Mouse (Mus musculus): ENCODE results near the gene Tuba1c. TPM values are rescaled to one million over a fixed set of nuclear protein-coding genes. Genes with fewer than 3 reads are reported as not detected.
A peak's percentile ranks its signal among the peaks of the same experiment; 100 is the strongest.

Tuba1c gene
- total and polyA plus RNA-seq, 2 experiments from 2014 or later = 97.1 to 309 TPM

- Histone ChIP-seq H3K27me3 (ENCODE audit: control insufficient read depth, insufficient read depth, low read length) (no peaks in the 10 kb centered on the region), H3K4me1 (ENCODE audit: control insufficient read depth, insufficient read depth) (no peaks in the 10 kb centered on the region), H3K4me2 (ENCODE audit: low read depth, low read length) (peak overlapping the region; percentile 31), H3K9me3 (replicated peaks; ENCODE audit: control insufficient read depth, low read length) (no peaks in the 10 kb centered on the region), H3K27ac (ENCODE audit: low read depth) (no peak overlapping the region), H3K36me3 (replicated peaks; ENCODE audit: control insufficient read depth, insufficient read depth, low read length) (no peaks in the 10 kb centered on the region), H3K4me3 (ENCODE audit: low read depth, low read length) (no peak overlapping the region; the same call in 1 of the 2 replicates), H3K9ac (replicated peaks; ENCODE audit: low read depth, low read length) (no peak overlapping the region)
- TF ChIP-seq EP300 (IDR thresholded peaks at IDR 0.05; ENCODE audit: low read depth) = no peak
- TF ChIP-seq CTCF (IDR thresholded peaks at IDR 0.05; ENCODE audit: low read depth) = no peak
- WGBS = 47% methylated on average over 8 of the region's 8 CpGs
- DNase-seq (ENCODE audit: low spot score) = no peak
- ATAC-seq (ENCODE audit: insufficient read depth, low read depth) = no peak
These were observed 10.3 kb upstream of the Tuba1c start for GRCm38 (mm10) chr15:99019436-99019835.

- no peak for ATAC-seq (ENCODE audit: insufficient read depth, low read depth)
- 89% methylated on average over 4 of the region's 4 CpGs for WGBS
- TF ChIP-seq CTCF (IDR thresholded peaks at IDR 0.05; ENCODE audit: low read depth) = no peak
- no peak for TF ChIP-seq EP300 (IDR thresholded peaks at IDR 0.05; ENCODE audit: low read depth)
These were observed 9.5 kb upstream of the Tuba1c start for GRCm38 (mm10) chr15:99020171-99020570.

GRCm38 (mm10) chr15:99021255-99021654 lies 8.4 kb upstream of the Tuba1c start:
- no peak overlapping the region for H3K9ac ChIP-seq (replicated peaks; ENCODE audit: low read depth, low read length)
- H3K36me3 ChIP-seq (replicated peaks; ENCODE audit: control insufficient read depth, insufficient read depth, low read length) = no peaks in the 10 kb centered on the region
- no peak overlapping the region for H3K4me2 ChIP-seq (ENCODE audit: low read depth, low read length)
- H3K27me3 ChIP-seq (ENCODE audit: control insufficient read depth, insufficient read depth, low read length) = no peaks in the 10 kb centered on the region
- TF ChIP-seq CTCF (IDR thresholded peaks at IDR 0.05; ENCODE audit: low read depth) (no peak), EP300 (IDR thresholded peaks at IDR 0.05; ENCODE audit: low read depth) (no peak)
- H3K4me3 ChIP-seq (ENCODE audit: low read depth, low read length) = no peak overlapping the region
- 94% methylated on average over 7 of the region's 7 CpGs for WGBS
- no peak overlapping the region for H3K27ac ChIP-seq (ENCODE audit: low read depth)
- DNase-seq (ENCODE audit: low spot score) (no peak), ATAC-seq (ENCODE audit: insufficient read depth, low read depth) (no peak)
- H3K4me1 ChIP-seq (ENCODE audit: control insufficient read depth, insufficient read depth) = no peaks in the 10 kb centered on the region
- no peaks in the 10 kb centered on the region for H3K9me3 ChIP-seq (replicated peaks; ENCODE audit: control insufficient read depth, low read length)

More at GRCm38 (mm10) chr15:99020171-99020570, 9.5 kb upstream of the Tuba1c start:
- Histone ChIP-seq H3K9me3 (replicated peaks; ENCODE audit: control insufficient read depth, low read length) (no peaks in the 10 kb centered on the region), H3K9ac (replicated peaks; ENCODE audit: low read depth, low read length) (no peak overlapping the region), H3K4me2 (ENCODE audit: low read depth, low read length) (no peak overlapping the region), H3K4me3 (ENCODE audit: low read depth, low read length) (no peak overlapping the region), H3K27ac (ENCODE audit: low read depth) (no peak overlapping the region), H3K4me1 (ENCODE audit: control insufficient read depth, insufficient read depth) (no peaks in the 10 kb centered on the region), H3K27me3 (ENCODE audit: control insufficient read depth, insufficient read depth, low read length) (no peaks in the 10 kb centered on the region), H3K36me3 (replicated peaks; ENCODE audit: control insufficient read depth, insufficient read depth, low read length) (no peaks in the 10 kb centered on the region)
- DNase-seq (ENCODE audit: low spot score) = no peak

DNA sequence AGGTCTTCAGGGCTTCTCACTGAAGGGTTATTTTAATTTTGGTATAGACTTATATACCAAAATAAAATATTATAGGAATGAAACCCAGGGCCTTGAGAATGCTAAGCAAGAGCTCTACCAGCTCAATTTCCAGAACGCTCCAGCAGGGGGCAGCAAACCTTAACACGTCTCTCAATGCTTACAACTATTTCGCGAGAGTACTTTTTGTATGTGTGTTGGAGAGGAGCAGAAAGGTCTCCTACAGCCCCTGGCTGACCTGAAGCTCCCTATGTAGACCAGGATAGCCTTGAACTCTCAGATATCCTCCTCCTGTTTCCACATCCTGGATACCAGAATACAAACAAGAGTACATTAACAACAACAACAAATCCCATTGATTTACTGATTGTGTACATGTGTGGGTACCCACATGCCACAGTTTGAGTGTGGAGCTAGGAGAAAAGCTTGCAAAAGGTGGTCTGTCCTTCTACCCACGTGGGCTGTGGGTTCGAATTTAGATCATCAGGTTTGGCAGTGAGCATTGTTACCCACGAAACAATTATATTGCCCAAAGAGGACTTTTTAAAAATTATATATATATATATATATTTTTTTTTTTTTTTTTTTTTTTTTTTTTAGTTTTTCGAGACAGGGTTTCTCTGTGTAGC lies 4.9 kb upstream of the Tuba1c start:
- no peak for ATAC-seq (ENCODE audit: insufficient read depth, low read depth)
- H3K9ac ChIP-seq (replicated peaks; ENCODE audit: low read depth, low read length) = no peak overlapping the region
- TF ChIP-seq CTCF (IDR thresholded peaks at IDR 0.05; ENCODE audit: low read depth) = peak; percentile 70
- no peak for TF ChIP-seq EP300 (IDR thresholded peaks at IDR 0.05; ENCODE audit: low read depth)
- H3K27me3 ChIP-seq (ENCODE audit: control insufficient read depth, insufficient read depth, low read length) = no peaks in the 10 kb centered on the region
- 0 out of 2 replicates have a peak, but pooled peaks cover 6% of the 10 kb centered on the region for H3K4me1 ChIP-seq (ENCODE audit: control insufficient read depth, insufficient read depth)
- H3K27ac ChIP-seq (ENCODE audit: low read depth) = no peak overlapping the region
- no peak overlapping the region for H3K4me2 ChIP-seq (ENCODE audit: low read depth, low read length)
- no peaks in the 10 kb centered on the region for H3K36me3 ChIP-seq (replicated peaks; ENCODE audit: control insufficient read depth, insufficient read depth, low read length)
- H3K9me3 ChIP-seq (replicated peaks; ENCODE audit: control insufficient read depth, low read length) = no peaks in the 10 kb centered on the region
- DNase-seq (ENCODE audit: low spot score) = peak; percentile 54
- no peak overlapping the region for H3K4me3 ChIP-seq (ENCODE audit: low read depth, low read length)
- WGBS = 20% methylated on average over 7 of the region's 8 CpGs

- H3K36me3 ChIP-seq (replicated peaks; ENCODE audit: control insufficient read depth, insufficient read depth, low read length) = no peaks in the 10 kb centered on the region
- H3K27me3 ChIP-seq (ENCODE audit: control insufficient read depth, insufficient read depth, low read length) = no peaks in the 10 kb centered on the region
- H3K9me3 ChIP-seq (replicated peaks; ENCODE audit: control insufficient read depth, low read length) = no peaks in the 10 kb centered on the region
- H3K9ac ChIP-seq (replicated peaks; ENCODE audit: low read depth, low read length) = no peak overlapping the region
- WGBS = 65% methylated on average over 13 of the region's 13 CpGs
- no peak overlapping the region for H3K4me2 ChIP-seq (ENCODE audit: low read depth, low read length)
- DNase-seq (ENCODE audit: low spot score) = no peak
- H3K4me1 ChIP-seq (ENCODE audit: control insufficient read depth, insufficient read depth) = 0 out of 2 replicates have a peak, but pooled peaks cover 6% of the 10 kb centered on the region
- TF ChIP-seq EP300 (IDR thresholded peaks at IDR 0.05; ENCODE audit: low read depth) (no peak), CTCF (IDR thresholded peaks at IDR 0.05; ENCODE audit: low read depth) (no peak)
- no peak for ATAC-seq (ENCODE audit: insufficient read depth, low read depth)
- H3K27ac ChIP-seq (ENCODE audit: low read depth) = no peak overlapping the region
- H3K4me3 ChIP-seq (ENCODE audit: low read depth, low read length) = no peak overlapping the region
These were observed 4.3 kb upstream of the Tuba1c start for GRCm38 (mm10) chr15:99025414-99025813.

- no peak overlapping the region for H3K4me3 ChIP-seq (ENCODE audit: low read depth, low read length)
- H3K9me3 ChIP-seq (replicated peaks; ENCODE audit: control insufficient read depth, low read length) = no peaks in the 10 kb centered on the region
- H3K9ac ChIP-seq (replicated peaks; ENCODE audit: low read depth, low read length) = no peak overlapping the region
- H3K4me1 ChIP-seq (ENCODE audit: control insufficient read depth, insufficient read depth) = peaks cover 6% of the 10 kb centered on the region; the same call in 1 of the 2 replicates
- WGBS = 55% methylated on average over 4 of the region's 4 CpGs
- DNase-seq (ENCODE audit: low spot score) = no peak
- H3K27ac ChIP-seq (ENCODE audit: low read depth) = no peak overlapping the region
- no peak for ATAC-seq (ENCODE audit: insufficient read depth, low read depth)
- TF ChIP-seq CTCF (IDR thresholded peaks at IDR 0.05; ENCODE audit: low read depth) (peak; percentile 46), EP300 (IDR thresholded peaks at IDR 0.05; ENCODE audit: low read depth) (no peak)
- H3K36me3 ChIP-seq (replicated peaks; ENCODE audit: control insufficient read depth, insufficient read depth, low read length) = no peaks in the 10 kb centered on the region
- H3K27me3 ChIP-seq (ENCODE audit: control insufficient read depth, insufficient read depth, low read length) = no peaks in the 10 kb centered on the region
- H3K4me2 ChIP-seq (ENCODE audit: low read depth, low read length) = no peak overlapping the region
These were observed 3.4 kb upstream of the Tuba1c start for GRCm38 (mm10) chr15:99026259-99026658.

Measured in heart, postnatal 0 days (tissue).